Mouse (Mus musculus) heart, postnatal 0 days (tissue): ENCODE measurements around the gene Il25. TPM values are rescaled to one million over a fixed set of nuclear protein-coding genes. Genes with fewer than 3 reads are reported as not detected.

ENCODE experiments used
- ATAC-seq: fragments of 200-750 bp; cut with Nextera tagmentation; 2 replicates; pipeline ENCODE4 v1.8.0; 2017; ENCODE audit warnings: low read depth, moderate number of reproducible peaks, moderate library complexity; ENCODE audit not compliant: insufficient read depth
- DNase-seq: peaks from one replicate; pipeline ENCODE4 v3.0.0-alpha.2; 2016; ENCODE audit warnings: low spot score
- H3K27ac ChIP-seq: fragments of 300-500 bp; sonication (generic); 2 replicates; pipeline ENCODE4 v1.5.1; 2014; ENCODE audit warnings: low read depth, mild to moderate bottlenecking
- H3K27me3 ChIP-seq: fragments of 300-500 bp; sonication (generic); 2 replicates; pipeline ENCODE4 v1.6.1; 2014; ENCODE audit warnings: low read length, mixed read lengths; ENCODE audit not compliant: control insufficient read depth, insufficient read depth
- H3K36me3 ChIP-seq: fragments of 300-500 bp; sonication (generic); replicated peaks from 2 replicates; pipeline ENCODE4 v1.6.1; 2014; ENCODE audit warnings: low read length, mixed read lengths; ENCODE audit not compliant: control insufficient read depth, insufficient read depth
- H3K4me1 ChIP-seq: fragments of 300-500 bp; sonication (generic); 2 replicates; pipeline ENCODE4 v1.6.1; 2014; ENCODE audit warnings: antibody characterized with exemption; ENCODE audit not compliant: control insufficient read depth, insufficient read depth
- H3K4me2 ChIP-seq: fragments of 300-500 bp; sonication (generic); 2 replicates; pipeline ENCODE4 v1.6.1; 2014; ENCODE audit warnings: low read depth, mild to moderate bottlenecking, low read length, moderate library complexity
- H3K4me3 ChIP-seq: fragments of 300-500 bp; sonication (generic); 2 replicates; pipeline ENCODE4 v1.5.1; 2014; ENCODE audit warnings: low read depth, low read length
- H3K9ac ChIP-seq: fragments of 300-500 bp; sonication (generic); replicated peaks from 2 replicates; pipeline ENCODE4 v1.6.1; 2014; ENCODE audit warnings: low read depth, low read length, mixed read lengths
- H3K9me3 ChIP-seq: fragments of 300-500 bp; sonication (generic); replicated peaks from 2 replicates; pipeline ENCODE4 v1.6.1; 2016; ENCODE audit warnings: low read length; ENCODE audit not compliant: control insufficient read depth
- CTCF ChIP-seq: IDR thresholded peaks from 2 replicates; pipeline ENCODE4 v1.5.1; 2016; ENCODE audit warnings: antibody characterized with exemption, control low read depth, low read depth
- EP300 ChIP-seq: IDR thresholded peaks from 2 replicates; pipeline ENCODE4 v1.6.1; 2016; ENCODE audit warnings: antibody characterized with exemption, low read depth
- WGBS: fragments of 180-500 bp; shearing (Covaris S2); extraction: QIAGEN DNeasy Blood & Tissue Kit; methylation state at CpG from one replicate; pipeline ENCODE4 v1.1.7; 2014; 5-methylcytosine and 5-hydroxymethylcytosine counted together
- polyA plus RNA-seq: library from polyadenylated mRNA; unstranded; fragments of >200 nt; fragmentation: Nextera tagmentation; extraction: Ambion mirVana; gene quantifications from 2 replicates; pipeline ENCODE4 v1.2.1, GENCODE M21; 2015
- total RNA-seq: library from RNA; depleted of rRNA; stranded (reverse); fragments of >200 nt; gene quantifications from 2 replicates; pipeline ENCODE4 v1.2.3, GENCODE M21; 2014; ENCODE audit warnings: low replicate concordance

Gene Il25
- total and polyA plus RNA-seq, 2 experiments from 2014 or later: 0.11 TPM; not detected in 1

DNA sequence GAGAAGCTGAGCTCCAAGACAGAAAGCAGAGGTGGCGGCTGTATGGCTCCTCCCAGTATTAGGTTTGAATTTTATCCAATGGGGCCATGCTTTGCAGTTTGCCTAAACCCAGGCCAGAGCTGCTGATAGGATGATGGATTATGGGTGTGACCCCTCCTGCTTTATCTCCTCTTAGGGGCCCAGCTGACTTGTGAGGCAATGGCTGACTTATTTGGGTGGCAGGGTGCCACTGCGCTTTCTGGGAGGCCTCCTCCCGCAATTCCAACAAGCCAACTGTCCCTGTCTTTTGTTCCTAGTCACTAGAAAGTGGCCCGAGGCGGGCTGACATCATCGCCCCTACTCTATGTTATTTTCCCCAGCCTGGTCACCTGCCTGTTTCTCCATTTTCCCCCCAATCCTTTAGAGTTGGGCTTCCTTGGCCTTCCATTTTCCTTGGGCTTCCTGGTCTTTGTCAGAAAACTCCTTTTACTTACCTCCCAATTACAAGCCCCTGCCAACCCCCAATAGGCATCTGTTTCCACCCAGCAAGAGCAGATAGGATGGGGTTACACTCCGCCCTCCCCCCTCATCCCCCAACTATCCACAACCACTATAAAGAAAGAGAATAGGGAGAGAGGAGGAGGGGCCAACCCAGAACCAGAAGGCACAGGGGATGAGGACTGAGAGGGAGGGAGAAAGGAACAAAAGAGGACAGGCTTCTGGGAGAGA is 7.7 kb upstream of the Il25 start:
- Histone ChIP-seq H3K4me1 (peaks cover 3% of the 10 kb centered on the region; the same call in 1 of the 2 replicates), H3K9ac (no peak overlapping the region), H3K4me2 (peak overlapping the region; percentile 81), H3K4me3 (peak overlapping the region; percentile 53), H3K27ac (peak overlapping the region; percentile 82), H3K27me3 (no peaks in the 10 kb centered on the region), H3K36me3 (no peaks in the 10 kb centered on the region), H3K9me3 (no peaks in the 10 kb centered on the region)
- peak; percentile 66 for ATAC-seq
- WGBS: 37% methylated on average over 7 of the region's 7 CpGs
- DNase-seq: no peak
- TF ChIP-seq CTCF (no peak), EP300 (no peak; the same call in 1 of the 2 replicates)

DNA sequence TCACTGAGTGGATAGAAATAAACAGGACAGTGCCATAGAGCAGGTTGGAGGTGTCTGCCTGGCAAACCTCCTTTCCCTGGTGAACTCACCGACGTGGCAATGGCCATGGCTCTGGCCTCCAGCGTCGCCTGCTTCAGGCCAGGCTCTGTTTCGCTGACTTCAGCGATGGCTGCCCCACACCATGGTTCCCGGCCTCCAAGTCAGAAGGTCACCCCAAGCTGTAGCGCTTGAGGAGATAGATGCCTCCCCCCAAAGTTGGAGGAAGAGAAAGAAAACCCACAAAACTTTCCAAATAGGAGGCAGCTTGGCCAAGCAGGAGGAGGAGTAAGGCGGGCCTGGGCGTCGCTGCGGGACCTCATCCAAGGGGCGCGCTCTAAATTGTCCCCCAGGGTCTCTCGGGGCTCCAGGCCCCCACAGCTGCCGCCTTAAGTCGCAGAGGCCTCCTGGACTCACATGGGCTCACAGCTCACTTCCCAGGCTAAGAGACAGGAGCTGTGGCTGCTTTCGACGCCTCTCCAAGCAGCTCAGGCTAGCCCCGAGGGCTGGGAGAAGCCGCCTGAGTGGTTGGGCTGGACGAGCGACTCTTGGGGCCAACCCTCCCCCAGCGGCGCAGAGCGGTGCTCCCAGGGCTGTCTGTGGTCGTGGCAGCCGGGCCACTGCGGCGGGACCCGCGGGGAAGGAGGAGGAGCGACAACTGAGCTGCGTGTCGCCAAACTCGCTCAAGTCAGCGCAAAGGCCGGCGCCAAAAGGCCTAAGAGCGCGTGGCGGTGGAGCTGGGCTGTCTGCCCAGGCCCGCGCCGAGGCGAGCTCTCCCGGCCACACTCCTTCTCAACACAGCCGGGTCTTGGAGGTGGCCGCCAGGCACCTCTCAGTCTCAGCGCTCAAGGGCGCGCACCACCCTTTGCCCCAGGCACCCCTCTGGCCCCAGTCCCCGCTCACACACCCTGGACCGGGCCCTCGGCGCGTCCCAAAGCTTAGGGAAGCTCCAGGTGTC is 6.8 kb upstream of the Il25 start, which contains the start of gene Efs:
Gene Efs, minus strand, starts transcription at position 778 of the 994 bp plus-strand sequence.
- Histone ChIP-seq H3K9me3 (no peaks in the 10 kb centered on the region), H3K27ac (peak within 1 kb of the TSS; percentile 82), H3K9ac (peak within 1 kb of the TSS; percentile 63), H3K4me2 (peak within 1 kb of the TSS; percentile 81), H3K27me3 (no peaks in the 10 kb centered on the region), H3K36me3 (no peaks in the 10 kb centered on the region), H3K4me1 (peaks cover 3% of the 10 kb centered on the region; the same call in 1 of the 2 replicates), H3K4me3 (peak within 1 kb of the TSS; percentile 53)
- 9% methylated on average over 44 of the region's 57 CpGs for WGBS
- no peak for TF ChIP-seq CTCF
- no peak for TF ChIP-seq EP300
- ATAC-seq (peak; percentile 69), DNase-seq (no peak)

- Histone ChIP-seq H3K9me3 (no peaks in the 10 kb centered on the region), H3K36me3 (no peaks in the 10 kb centered on the region), H3K4me1 (peaks cover 3% of the 10 kb centered on the region; the same call in 1 of the 2 replicates), H3K27me3 (no peaks in the 10 kb centered on the region), H3K9ac (peak overlapping the region; percentile 63), H3K27ac (peak overlapping the region; percentile 82), H3K4me3 (peak overlapping the region; percentile 53), H3K4me2 (peak overlapping the region; percentile 81)
- DNase-seq (no peak), ATAC-seq (peak; percentile 40)
- TF ChIP-seq EP300 (no peak), CTCF (no peak)
- WGBS: 2% methylated on average over 42 of the region's 58 CpGs
These were observed 5.9 kb upstream of the Il25 start for GRCm38 (mm10) chr14:54926401-54927158.

GRCm38 (mm10) chr14:54927296-54927695 is 5.2 kb upstream of the Il25 start:
- Histone ChIP-seq H3K9ac (no peak overlapping the region), H3K4me2 (0 out of 2 replicates have a peak overlapping the region, but pooled peaks have one; percentile 81)
- TF ChIP-seq CTCF (no peak), EP300 (no peak)

GRCm38 (mm10) chr14:54929801-54930200 is 2.7 kb upstream of the Il25 start:
- Histone ChIP-seq H3K27me3 (no peaks in the 10 kb centered on the region), H3K9ac (no peak overlapping the region), H3K36me3 (no peaks in the 10 kb centered on the region), H3K4me1 (no peaks in the 10 kb centered on the region; the same call in 1 of the 2 replicates), H3K4me2 (no peak overlapping the region), H3K4me3 (no peak overlapping the region), H3K9me3 (no peaks in the 10 kb centered on the region), H3K27ac (no peak overlapping the region)
- 53% methylated on average over 5 of the region's 5 CpGs for WGBS
- no peak for ATAC-seq
- no peak for TF ChIP-seq EP300
- TF ChIP-seq CTCF: no peak
- DNase-seq: no peak

More at GRCm38 (mm10) chr14:54927296-54927695, 5.2 kb upstream of the Il25 start:
- WGBS: 45% methylated on average over 7 of the region's 7 CpGs
- Histone ChIP-seq H3K27me3 (no peaks in the 10 kb centered on the region), H3K4me1 (peaks cover 3% of the 10 kb centered on the region; the same call in 1 of the 2 replicates), H3K9me3 (no peaks in the 10 kb centered on the region), H3K27ac (peak overlapping the region; percentile 82; the same call in 1 of the 2 replicates), H3K36me3 (no peaks in the 10 kb centered on the region), H3K4me3 (no peak overlapping the region)
- ATAC-seq (no peak), DNase-seq (no peak)
